Mouse (Mus musculus) lung, postnatal 25 days (tissue): ENCODE measurements at regions not wholly inside any gene's neighbourhood (a gene's known extent, or its start where the extent isn't known, plus 50 kb on each side); places are given as distances from the start of the nearest gene placed in this dataset.

Source experiments
- DNase-seq: peaks from one replicate; pipeline ENCODE4 v3.0.0; 2022; ENCODE audit warnings: low spot score

- no peak for DNase-seq
Observed at GRCm38 (mm10) chr8:50387189-50387588, 1543.4 kb upstream of the Tenm3 start.

- DNase-seq: no peak
Observed at GRCm38 (mm10) chr8:50383697-50384096, 1539.9 kb upstream of the Tenm3 start.

- no peak for DNase-seq
Observed at GRCm38 (mm10) chr8:50379745-50380144, 1536.0 kb upstream of the Tenm3 start.

- no peak for DNase-seq
Observed at GRCm38 (mm10) chr8:50373790-50374189, 1530.0 kb upstream of the Tenm3 start.

GRCm38 (mm10) chr8:50326485-50326884, 1482.7 kb upstream of the Tenm3 start:
- no peak for DNase-seq

GRCm38 (mm10) chr8:50321356-50321963, 1477.7 kb upstream of the Tenm3 start:
- no peak for DNase-seq

- DNase-seq: no peak
Observed at GRCm38 (mm10) chr8:50316641-50317040, 1472.9 kb upstream of the Tenm3 start.

GRCm38 (mm10) chr8:50310308-50310707, 1466.6 kb upstream of the Tenm3 start:
- DNase-seq: no peak

GRCm38 (mm10) chr8:50300316-50300715, 1456.6 kb upstream of the Tenm3 start:
- no peak for DNase-seq

GRCm38 (mm10) chr8:50293501-50293900, 1449.8 kb upstream of the Tenm3 start:
- DNase-seq: peak; percentile 16

GRCm38 (mm10) chr8:50292158-50292557, 1448.4 kb upstream of the Tenm3 start:
- DNase-seq: peak; percentile 4

- DNase-seq: no peak
Observed at GRCm38 (mm10) chr8:50276346-50276745, 1432.6 kb upstream of the Tenm3 start.

GRCm38 (mm10) chr8:50264757-50265156, 1421.0 kb upstream of the Tenm3 start:
- DNase-seq: no peak
